Mouse (Mus musculus) bone marrow macrophage, adult 2 months (primary cell): ENCODE data around the gene Acat2.

ENCODE experiments used
- CTCF ChIP-seq: IDR thresholded peaks from 2 replicates; pipeline ENCODE4 v1.5.1; 2012; ENCODE audit warnings: low read depth, mild to moderate bottlenecking, low read length, moderate library complexity
- POLR2A ChIP-seq: IDR thresholded peaks from 2 replicates; pipeline ENCODE4 v1.6.1; 2012; ENCODE audit warnings: mild to moderate bottlenecking, low read depth, low read length, borderline replicate concordance

- TF ChIP-seq POLR2A = no peak
- TF ChIP-seq CTCF = no peak
Observed at GRCm38 (mm10) chr17:13009887-13010286, 49.3 kb upstream of the Acat2 start.
